Mouse (Mus musculus): ENCODE data around the gene Med28. TPM values are rescaled to one million over a fixed set of nuclear protein-coding genes. Genes with fewer than 3 reads are reported as not detected.

Gene Med28
- total and polyA plus RNA-seq, 3 experiments, result 177 to 195 TPM; not detected in 1

DNA sequence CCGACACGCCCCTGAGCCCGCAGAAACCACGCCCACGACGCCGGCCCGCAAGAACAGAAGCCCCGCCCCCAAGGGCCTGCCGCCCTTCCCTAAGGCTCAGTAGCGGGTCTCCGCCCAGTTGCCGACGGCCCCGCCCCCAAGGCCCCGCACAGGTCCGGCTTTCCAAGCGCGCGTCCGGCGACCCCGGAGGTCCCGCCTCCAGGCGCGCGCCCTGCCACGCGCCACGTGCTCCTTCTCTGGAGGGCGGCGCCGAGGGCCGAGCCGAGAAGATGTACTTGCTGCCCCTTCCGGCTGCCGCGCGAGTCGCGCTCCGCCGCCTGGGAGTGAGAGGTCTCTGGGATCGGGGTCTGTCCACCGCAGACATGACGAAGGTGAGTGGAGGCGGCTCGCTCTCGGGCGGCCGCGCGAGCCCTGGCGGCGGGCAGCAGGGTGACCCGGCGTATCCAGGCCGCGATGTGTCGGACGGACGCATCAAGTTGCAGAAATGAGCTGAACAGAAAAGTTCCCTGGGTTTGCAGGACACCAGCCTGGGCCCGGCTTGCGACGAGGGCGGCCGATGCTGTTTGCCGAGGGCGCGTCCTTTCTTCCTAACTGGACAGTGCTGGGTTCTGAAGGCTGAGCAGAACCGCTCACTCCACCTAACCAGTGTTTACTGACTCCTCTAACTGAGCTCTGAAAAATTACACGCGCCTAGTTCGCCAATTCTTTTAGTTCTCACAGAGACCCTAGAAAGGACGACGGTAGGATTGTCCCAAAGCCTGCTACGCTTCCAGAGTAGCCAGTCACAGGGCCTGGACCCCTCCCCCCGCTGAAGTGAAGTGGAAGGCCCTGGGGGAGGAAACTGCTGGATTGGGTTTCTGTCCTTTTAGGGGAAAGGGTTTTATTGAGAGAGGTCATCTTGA is 26.6 kb upstream of the Med28 start, which contains the start of gene Lap3 (continued):
- no peak for TF ChIP-seq ZC3H11A (IDR thresholded peaks at IDR 0.05; ENCODE audit: low read depth, low read length)
- TF ChIP-seq MYC (IDR thresholded peaks at IDR 0.05; ENCODE audit: low read depth, low read length), result peak; percentile 85; the same call in 1 of the 2 replicates
- no peak for TF ChIP-seq KAT2A (conservative IDR thresholded peaks at IDR 0.05; ENCODE audit: low read depth, low read length)
- TF ChIP-seq E2F4 (IDR thresholded peaks at IDR 0.05; ENCODE audit: borderline replicate concordance, low read depth, low read length), result no peak
- TF ChIP-seq ETS1 (IDR thresholded peaks at IDR 0.05; ENCODE audit: low read depth, low read length), result no peak
- TF ChIP-seq CHD1 (IDR thresholded peaks at IDR 0.05; ENCODE audit: low read depth, low read length), result no peak
- TF ChIP-seq MAZ (IDR thresholded peaks at IDR 0.05; ENCODE audit: low read depth, low read length), result 0 out of 2 replicates have a peak, but pooled peaks have one; percentile 35
- no peak for TF ChIP-seq ZNF384 (IDR thresholded peaks at IDR 0.05; ENCODE audit: low read depth, low read length)
- peak in 1 of 2 experiments; percentile 33; a peak in 1 of 4 replicates for TF ChIP-seq USF2 (IDR thresholded peaks at IDR 0.05; ENCODE audit: borderline replicate concordance in 1 of 2, insufficient read depth in 1 of 2, low read depth in 1 of 2, low read length in 2 of 2)
- peak; percentile 97 for TF ChIP-seq MAX (IDR thresholded peaks at IDR 0.05; ENCODE audit: low read length)
- peak; percentile 88; the same call in 1 of the 2 replicates for TF ChIP-seq BHLHE40 (IDR thresholded peaks at IDR 0.05; ENCODE audit: borderline replicate concordance, low read depth, low read length)
- TF ChIP-seq TBP (IDR thresholded peaks at IDR 0.05; ENCODE audit: low read depth, low read length), result peak; percentile 52; the same call in 1 of the 2 replicates
- TF ChIP-seq JUND (IDR thresholded peaks at IDR 0.05; ENCODE audit: low read depth, low read length), result no peak
- 0 out of 6 replicates have a peak, but pooled peaks of 1 of the 3 experiments have one; percentile 5 for TF ChIP-seq CTCF (IDR thresholded peaks at IDR 0.05 in 2 of 3, conservative IDR thresholded peaks at IDR 0.05 in 1 of 3; ENCODE audit: control insufficient read depth in 1 of 3, insufficient read depth in 1 of 3, low read depth in 2 of 3, low read length in 3 of 3, poor library complexity in 1 of 3, severe bottlenecking in 1 of 3)
- no peak for TF ChIP-seq MAFK (IDR thresholded peaks at IDR 0.05; ENCODE audit: borderline replicate concordance, low read depth, low read length)
- TF ChIP-seq NELFE (IDR thresholded peaks at IDR 0.05; ENCODE audit: low read depth, low read length), result peak; percentile 57
- TF ChIP-seq SIN3A (IDR thresholded peaks at IDR 0.05; ENCODE audit: low read length), result peak; percentile 93; the same call in 1 of the 2 replicates
- no peak for TF ChIP-seq SMC3 (IDR thresholded peaks at IDR 0.05; ENCODE audit: low read depth, low read length)
- 0 out of 2 replicates have a peak, but pooled peaks have one; percentile 40 for TF ChIP-seq POLR2AphosphoS5 (IDR thresholded peaks at IDR 0.05; ENCODE audit: borderline replicate concordance, low read depth, low read length)
- TF ChIP-seq HCFC1 (IDR thresholded peaks at IDR 0.05; ENCODE audit: low read depth, low read length), result peak; percentile 61
- TF ChIP-seq TAL1 (IDR thresholded peaks at IDR 0.05; ENCODE audit: low read length), result no peak
